Mouse (Mus musculus): ENCODE data around the gene Tspan5.

Gene Tspan5

GRCm38 (mm10) chr3:138852982-138853689 is 111.1 kb downstream of the Tspan5 start:
- DNase-seq = no peak

GRCm38 (mm10) chr3:138853996-138854836 is 112.2 kb downstream of the Tspan5 start:
- DNase-seq = no peak

- DNase-seq = no peak
Measured at GRCm38 (mm10) chr3:138855387-138855786, 113.4 kb downstream of the Tspan5 start.

- no peak for DNase-seq
Measured at GRCm38 (mm10) chr3:138856946-138857345, 115.0 kb downstream of the Tspan5 start.

- no peak for DNase-seq
Measured at GRCm38 (mm10) chr3:138857805-138858546, 116.0 kb downstream of the Tspan5 start.

- DNase-seq = no peak
Measured at GRCm38 (mm10) chr3:138858649-138859048, 116.7 kb downstream of the Tspan5 start.

GRCm38 (mm10) chr3:138859166-138859565 is 117.2 kb downstream of the Tspan5 start:
- DNase-seq = no peak

- no peak for DNase-seq
Measured at GRCm38 (mm10) chr3:138859666-138860065, 117.7 kb downstream of the Tspan5 start.

- no peak for DNase-seq
Measured at GRCm38 (mm10) chr3:138860257-138860760, 118.3 kb downstream of the Tspan5 start.

GRCm38 (mm10) chr3:138861032-138861431 is 119.0 kb downstream of the Tspan5 start:
- no peak for DNase-seq

GRCm38 (mm10) chr3:138861589-138861988 is 119.6 kb downstream of the Tspan5 start:
- DNase-seq = no peak

GRCm38 (mm10) chr3:138864166-138864648 is 122.2 kb downstream of the Tspan5 start:
- peak in 1 of 2 experiments; percentile 46 for DNase-seq

- DNase-seq = no peak
Measured at GRCm38 (mm10) chr3:138865271-138865670, 123.3 kb downstream of the Tspan5 start.

- DNase-seq = peak in 1 of 2 experiments; percentile 62
Measured at GRCm38 (mm10) chr3:138867149-138867848, 125.3 kb downstream of the Tspan5 start.

- no peak for DNase-seq
Measured at GRCm38 (mm10) chr3:138868409-138868808, 126.4 kb downstream of the Tspan5 start.

GRCm38 (mm10) chr3:138875282-138875681 is 133.3 kb downstream of the Tspan5 start:
- no peak for DNase-seq

- no peak for DNase-seq
Measured at GRCm38 (mm10) chr3:138875936-138876335, 133.9 kb downstream of the Tspan5 start.

GRCm38 (mm10) chr3:138876418-138876817 is 134.4 kb downstream of the Tspan5 start:
- no peak for DNase-seq

- peak; percentile 66 to 89 for DNase-seq
Measured at GRCm38 (mm10) chr3:138876931-138877361, 135.0 kb downstream of the Tspan5 start.

- no peak for DNase-seq
Measured at GRCm38 (mm10) chr3:138877741-138878140, 135.7 kb downstream of the Tspan5 start.

GRCm38 (mm10) chr3:138880999-138881724 is 139.2 kb downstream of the Tspan5 start:
- no peak for DNase-seq
